Mouse (Mus musculus) retina, embryonic 14.5 days (tissue): ENCODE measurements around the gene Hsd17b10.
A peak's percentile ranks its signal among the peaks of the same experiment; 100 is the strongest.

Source experiments
- DNase-seq: peaks from one replicate; pipeline ENCODE4 v3.0.0-alpha.2; 2015; ENCODE audit warnings: low spot score

Hsd17b10 gene

DNA sequence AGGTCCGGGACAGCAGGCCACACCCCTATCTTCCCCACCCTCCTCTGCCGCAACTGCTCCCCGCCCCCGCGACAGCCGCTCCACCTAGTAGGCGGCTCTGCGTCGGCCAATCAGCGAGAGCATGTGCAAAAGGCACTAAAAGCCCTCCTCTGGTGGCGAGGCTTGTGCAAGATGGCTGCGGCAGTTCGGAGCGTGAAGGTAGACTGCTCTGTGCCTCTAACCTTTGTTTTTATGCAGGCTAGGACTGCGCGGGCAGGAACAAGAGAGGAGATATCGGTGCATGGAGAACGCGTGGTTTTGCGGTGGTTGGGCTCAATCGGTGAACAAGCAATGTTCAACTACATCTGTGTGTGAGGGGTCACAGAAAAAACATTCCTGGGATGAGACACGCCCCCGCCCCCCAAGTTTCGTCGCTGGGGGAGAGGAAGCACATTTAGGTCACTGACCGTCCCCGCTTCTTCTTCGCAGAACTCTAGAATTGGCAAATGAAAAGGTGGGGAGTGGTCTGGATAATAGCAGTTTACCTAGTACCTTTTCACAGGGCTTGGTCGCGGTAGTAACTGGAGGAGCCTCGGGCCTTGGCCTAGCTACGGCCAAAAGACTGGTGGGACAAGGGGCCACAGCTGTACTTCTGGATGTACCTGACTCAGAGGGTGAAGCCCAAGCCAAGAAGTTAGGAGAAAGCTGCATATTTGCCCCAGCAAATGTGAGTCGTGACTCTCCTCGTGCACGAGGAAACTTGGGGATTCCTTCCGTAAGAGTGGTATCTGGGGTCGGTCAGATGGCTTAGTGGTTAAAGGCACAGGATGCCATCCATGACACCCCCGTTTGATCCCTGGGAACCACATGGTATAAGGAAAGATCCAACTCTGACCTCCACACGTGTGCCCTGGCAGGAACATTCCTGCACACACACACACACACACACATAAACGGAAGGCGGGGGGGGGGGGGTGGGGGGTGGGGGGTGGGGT is at the start of gene Hsd17b10:
Hsd17b10 (plus strand) TSS at position 109 of the 974 bp plus-strand sequence.
- DNase-seq = peak; percentile 79

DNA sequence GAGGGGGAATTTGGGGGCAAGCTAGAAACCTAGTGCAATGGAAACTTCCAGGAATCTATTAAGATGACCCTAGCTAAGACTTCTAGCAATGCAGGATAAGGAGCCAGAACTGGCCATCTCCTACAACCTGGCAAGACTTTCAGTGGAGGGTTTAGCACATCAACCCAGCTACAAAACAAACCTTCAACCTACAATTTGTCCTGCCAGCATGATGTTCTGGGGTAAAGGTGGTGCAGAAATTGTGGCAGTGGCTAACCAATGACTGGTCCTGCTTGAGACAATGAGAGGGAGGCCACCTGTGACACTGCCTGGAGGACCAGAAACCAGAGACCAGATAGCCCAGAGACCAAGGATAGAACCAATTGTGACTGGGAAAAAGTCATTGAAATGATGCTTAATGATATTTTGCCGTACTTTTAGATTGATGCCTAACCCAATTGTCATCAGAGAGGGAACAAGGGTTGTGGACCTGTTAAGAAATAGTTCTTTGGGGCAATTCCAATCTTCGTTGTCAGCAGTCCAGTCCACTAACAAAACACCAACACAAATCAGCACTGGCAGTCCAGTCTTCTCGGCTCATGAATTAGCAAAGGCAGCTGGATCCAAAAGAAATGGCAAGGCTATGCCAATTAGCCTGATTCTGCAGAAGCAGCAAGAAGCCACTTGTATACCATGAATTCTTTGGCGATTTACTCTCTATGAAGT is 2.5 kb upstream of the Hsd17b10 start:
- no peak for DNase-seq

DNA sequence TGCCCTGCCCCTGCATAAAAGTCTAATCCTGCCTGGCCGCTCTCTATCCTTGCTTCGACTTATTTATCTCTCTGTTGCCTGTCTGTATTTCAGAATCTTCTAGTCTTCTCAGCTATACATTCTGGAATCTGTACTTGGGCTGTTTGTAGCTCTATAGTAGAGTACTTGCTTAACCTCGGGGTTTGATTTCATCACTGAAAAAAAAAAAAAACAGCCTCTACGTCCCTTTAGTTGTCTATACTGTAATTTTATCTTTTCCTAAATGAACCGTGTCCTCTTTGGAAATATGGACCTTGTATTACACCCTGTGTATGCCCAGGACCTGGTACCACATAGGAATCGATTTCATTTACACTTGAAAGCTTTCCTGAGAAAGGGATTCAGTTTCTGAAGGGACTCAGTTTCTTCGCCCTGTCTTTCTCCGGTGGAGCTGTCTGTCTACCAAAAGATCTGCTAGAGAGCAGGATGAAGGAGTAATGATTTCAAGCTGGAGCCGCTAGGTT is 412 bp upstream of the Hsd17b10 start:
- DNase-seq = no peak

DNA sequence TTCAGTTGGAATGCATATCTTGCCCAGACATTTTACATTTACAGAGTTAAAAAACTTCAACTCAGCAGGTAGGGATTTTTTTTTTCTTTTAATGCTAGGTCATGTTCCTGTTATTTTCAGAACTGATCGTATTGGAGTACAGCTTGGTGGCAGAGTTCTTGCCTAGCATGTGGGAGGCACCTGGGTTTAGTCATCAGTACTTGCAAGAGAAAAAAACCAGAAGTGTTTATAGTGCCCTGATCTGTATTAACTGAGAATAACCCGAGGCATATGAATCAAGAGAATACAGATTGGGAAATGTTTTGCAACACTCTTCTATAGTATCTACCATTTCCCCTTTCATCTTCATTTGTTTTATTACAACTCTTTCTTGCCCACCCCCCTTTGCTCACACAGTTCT is 1.2 kb downstream of the Hsd17b10 start:
- DNase-seq = no peak

DNA sequence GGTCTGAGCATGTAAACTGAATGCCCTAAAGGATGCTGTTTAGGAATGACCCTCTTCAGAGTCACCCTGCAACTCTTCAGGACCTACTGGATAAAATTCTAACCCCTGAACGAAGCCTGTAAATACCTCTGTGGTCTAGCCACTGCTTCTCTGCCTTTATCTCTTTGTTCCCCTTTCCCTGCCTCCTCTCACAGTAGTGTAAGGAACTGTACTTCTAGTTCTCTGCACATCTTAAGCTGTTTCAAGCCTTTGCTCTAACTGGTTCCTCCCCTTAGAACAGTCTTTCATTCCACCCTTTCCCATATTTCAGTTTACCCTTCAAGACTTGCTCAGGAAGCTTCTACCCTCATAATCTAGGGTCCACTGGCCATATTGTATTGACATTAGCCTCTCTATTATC is 6.2 kb downstream of the Hsd17b10 start:
- DNase-seq = no peak

DNA sequence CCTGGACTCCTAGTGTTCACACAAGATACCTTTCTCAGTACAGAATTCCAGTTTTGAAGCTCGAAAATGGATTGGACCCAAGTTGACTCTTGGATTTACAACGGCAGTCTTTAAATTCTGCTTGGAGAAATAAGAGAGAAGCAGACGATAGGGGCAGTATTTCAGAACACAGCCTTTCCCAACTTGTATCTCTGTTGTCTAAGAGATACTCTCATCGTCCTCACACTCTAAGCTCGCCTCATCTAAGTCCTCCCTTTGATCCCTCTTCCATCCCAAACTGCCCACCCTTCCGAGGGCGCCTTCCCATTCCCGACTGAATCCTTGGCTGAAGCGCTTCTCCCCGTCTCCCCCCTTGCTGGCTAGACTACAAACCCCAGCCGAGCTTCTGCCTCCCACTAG is 14.1 kb downstream of the Hsd17b10 start:
- no peak for DNase-seq

DNA sequence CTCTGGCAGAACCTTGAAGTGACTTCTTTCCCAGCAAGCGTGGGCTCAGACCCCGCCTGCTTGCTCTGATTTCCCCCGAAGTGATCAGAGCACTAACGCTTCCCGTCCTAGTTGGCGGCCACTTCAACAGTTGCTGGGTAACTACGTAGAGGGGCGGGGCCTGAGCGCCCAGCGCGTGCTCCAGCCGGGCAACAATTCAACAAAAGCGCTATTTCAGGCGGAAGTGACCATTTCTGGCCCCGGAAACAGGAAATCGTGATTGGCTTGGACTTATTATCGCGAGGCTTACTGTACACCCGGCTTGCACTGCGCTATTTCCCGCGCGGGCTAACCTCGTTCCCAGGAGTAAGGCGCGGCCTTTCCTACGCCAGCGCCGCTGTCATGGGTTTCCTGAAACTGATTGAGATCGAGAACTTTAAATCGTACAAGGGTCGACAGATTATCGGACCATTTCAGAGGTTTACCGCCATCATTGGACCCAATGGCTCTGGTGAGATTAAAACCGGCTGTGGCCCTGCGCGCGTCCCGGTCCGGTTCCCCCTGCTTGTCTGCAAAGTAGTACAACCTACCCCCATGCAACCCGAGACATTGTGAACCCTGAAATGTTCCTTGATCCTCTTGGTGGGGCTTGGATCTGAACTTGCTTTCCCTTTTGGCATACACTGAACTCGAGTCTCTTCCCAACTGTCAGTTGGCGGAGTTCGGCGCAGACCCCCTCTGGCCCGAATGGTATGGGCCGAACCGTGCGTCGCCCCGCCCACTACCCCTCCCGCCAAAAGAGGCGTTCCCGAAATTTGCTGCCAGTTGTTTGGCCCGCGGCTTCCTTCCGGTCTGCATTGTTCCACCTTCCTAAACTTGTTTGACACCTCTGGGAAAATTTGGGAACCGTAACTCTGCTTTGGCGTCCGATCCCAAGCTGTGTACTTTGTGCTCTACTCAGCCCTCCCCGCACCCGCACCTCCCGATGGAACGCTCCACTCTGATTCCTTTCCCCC is 14.8 kb downstream of the Hsd17b10 start, which contains the start of the genes Ribc1 and Smc1a:
Ribc1 (minus strand) TSS at position 145 of the 995 bp plus-strand sequence.
Smc1a (plus strand) TSS at position 278 of the 995 bp plus-strand sequence.
- DNase-seq = peak; percentile 93

DNA sequence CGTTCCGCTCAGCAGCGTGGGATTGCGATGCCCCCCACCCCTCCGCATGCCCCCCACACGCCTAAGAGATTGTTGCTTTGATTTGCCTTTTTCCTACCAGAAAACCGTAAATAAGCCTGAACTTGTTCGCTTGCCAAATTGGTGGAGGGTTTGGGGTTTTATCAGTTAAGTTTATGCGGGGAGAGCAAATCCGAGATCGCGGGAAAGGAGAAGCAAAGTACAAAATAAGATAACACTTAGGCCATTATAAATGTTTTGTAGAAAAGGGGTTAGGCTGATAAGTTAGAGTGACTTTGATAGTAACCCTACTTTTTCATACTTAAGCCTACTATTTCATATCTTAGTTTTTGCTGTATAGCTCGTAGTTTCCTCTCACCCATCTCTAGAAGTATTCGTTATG is 15.5 kb downstream of the Hsd17b10 start:
- DNase-seq = no peak

DNA sequence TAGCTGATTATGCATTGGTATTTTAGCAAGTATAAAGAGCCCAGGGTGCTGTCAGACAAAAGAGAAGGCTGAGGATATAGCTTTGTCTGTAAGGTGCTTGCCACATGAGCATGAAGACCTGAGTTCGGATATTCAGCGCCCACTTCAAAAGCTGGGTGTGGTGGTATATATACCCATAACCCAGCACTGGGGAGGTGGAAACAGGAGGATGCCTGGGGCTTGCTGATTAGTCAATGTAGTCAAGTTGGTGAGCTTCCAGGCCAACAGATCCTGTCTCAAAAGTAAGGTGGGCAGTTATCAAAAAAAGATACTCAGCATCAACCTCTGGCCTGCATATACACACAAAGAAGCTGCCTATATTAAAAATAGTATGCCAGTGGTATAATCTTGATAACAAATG is 17.6 kb downstream of the Hsd17b10 start:
- no peak for DNase-seq

DNA sequence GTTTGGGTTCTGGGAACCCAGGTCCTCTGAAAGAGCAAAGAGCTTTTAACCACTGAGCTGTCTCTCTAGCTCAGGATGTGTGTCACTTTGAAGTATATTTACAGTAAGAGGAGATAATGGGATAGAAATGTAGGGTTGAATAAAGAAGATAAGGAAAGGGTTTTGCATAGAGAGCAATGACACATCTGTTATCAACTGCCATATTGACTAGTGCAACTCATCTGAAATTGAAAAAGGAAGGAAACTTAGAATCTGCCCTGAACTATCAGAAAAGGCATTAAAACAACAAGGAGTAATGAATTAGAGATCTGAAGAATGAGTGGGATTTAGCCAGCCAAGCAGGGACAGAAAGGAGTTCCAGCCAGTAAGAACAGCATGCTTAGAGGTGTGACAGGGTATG is 38.2 kb downstream of the Hsd17b10 start:
- no peak for DNase-seq

DNA sequence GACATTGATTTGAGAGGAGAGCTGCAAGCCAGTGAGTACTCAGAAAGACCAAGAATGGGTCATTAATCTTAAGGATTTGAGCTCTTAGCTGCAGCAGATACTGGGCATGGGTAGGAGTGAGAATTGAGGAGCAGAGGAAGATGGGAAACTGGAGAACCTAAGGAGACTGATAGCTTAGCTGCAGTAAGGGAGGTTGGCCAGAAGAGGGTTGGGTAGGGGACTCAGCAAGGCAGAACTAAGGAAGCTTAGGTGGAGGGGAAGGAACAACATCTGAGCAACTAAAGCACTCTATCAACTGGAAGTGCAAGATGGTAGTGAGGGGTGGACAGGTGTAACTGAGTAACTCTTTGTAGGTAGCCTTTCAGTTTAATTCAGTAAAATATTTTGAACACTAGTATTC is 45.6 kb downstream of the Hsd17b10 start:
- DNase-seq = no peak

DNA sequence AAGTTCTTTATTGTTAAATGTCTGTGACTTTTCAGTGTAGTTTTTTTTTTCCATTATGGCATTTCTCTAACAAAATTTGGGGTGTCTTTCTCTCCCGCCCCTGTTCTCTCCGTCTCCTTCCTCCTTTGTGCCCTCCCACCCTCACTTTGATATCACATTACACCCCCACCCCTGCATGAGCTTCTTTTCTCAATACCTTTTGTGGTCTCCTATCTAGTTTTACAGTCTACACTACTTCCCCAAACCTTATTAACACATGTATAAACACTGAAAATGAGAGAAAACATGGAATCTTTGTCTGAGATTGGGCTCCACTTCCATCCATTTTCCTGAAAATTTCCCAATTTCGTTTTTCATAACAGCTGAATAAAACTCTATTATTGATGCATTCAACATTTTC is 50.9 kb downstream of the Hsd17b10 start:
- no peak for DNase-seq
